Mouse (Mus musculus) left cerebral cortex, adult 2 months (tissue): ENCODE measurements around the gene Frmd8. TPM values are rescaled to one million over a fixed set of nuclear protein-coding genes. Genes with fewer than 3 reads are reported as not detected.
A peak's percentile ranks its signal among the peaks of the same experiment; 100 is the strongest.

Experiments
- DNase-seq, 2 experiments: peaks; one replicate each; pipeline ENCODE4 v3.0.0; 2021 to 2022; ENCODE audit warnings: low spot score in 2 of 2, mixed read lengths in 1 of 2; ENCODE audit errors: extremely low spot score in 1 of 2
- H3K27ac ChIP-seq: fragments of 200-600 bp; 2 replicates; pipeline ENCODE4 v1.8.1; 2022
- H3K4me3 ChIP-seq: fragments of 200-600 bp; 2 replicates; pipeline ENCODE4 v1.8.1; 2022
- CTCF ChIP-seq: fragments of 200-600 bp; IDR thresholded peaks from 2 replicates; pipeline ENCODE4 v1.8.1; 2022; ENCODE audit warnings: antibody characterized with exemption, mild to moderate bottlenecking, moderate library complexity
- intact Hi-C: fragments of 180-260 bp; cut with DNase I; formaldehyde crosslinking; loops from one replicate; pipeline ENCODE4 v1.15.1; 2025
- total RNA-seq, 2 experiments: library from RNA; stranded (reverse); gene quantifications; 2 replicates each; pipeline ENCODE4 v1.2.3; 2021

Gene Frmd8
- total RNA-seq, 2 experiments from 2014 or later = 10.1 to 13.4 TPM

DNA sequence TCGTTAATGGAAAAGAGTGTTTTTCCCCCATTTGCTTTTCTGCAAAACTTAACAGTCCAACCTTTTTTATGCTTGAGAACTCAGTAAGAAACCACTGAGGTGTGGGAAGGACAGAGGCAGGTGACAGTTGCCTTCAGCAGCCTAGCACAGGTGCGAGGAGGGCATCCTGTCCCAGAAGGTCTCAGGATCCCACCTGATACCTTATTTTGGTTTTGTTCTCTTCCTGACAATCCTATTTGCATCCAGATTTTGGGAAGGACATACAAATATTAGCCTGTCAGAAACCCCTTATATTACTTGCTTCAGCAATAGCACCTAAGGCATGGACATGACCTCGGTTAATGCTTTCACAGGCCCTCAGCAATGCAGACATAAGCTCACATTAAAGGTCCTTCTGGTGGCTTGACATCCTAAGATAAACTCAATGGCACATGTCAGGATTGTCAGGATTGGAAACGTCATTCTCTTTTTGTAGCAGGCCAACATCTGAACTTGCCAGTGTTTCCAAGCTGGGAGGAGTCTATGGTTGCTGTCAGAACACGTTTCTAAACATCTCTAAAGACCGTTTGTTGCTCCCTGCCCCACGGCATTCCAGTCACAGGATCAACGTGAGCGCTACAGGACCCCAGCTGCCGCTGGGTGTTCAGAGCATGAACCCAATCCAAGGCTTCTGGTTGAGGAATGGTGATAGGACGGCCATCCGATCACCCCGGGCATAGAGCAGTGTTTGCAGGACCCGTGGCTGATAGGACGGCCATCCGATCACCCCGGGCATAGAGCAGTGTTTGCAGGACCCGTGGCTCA lies 34.8 kb downstream of the Frmd8 start:
- intact Hi-C loops = no loop called here
- no peak overlapping the region for H3K4me3 ChIP-seq
- TF ChIP-seq CTCF = no peak

GRCm38 (mm10) chr19:5839317-5840085 lies 35.6 kb downstream of the Frmd8 start:
- intact Hi-C loops = no loop called here
- H3K27ac ChIP-seq = peak overlapping the region; percentile 74; the same call in 1 of the 2 replicates
- H3K4me3 ChIP-seq = no peak overlapping the region
- no peak for TF ChIP-seq CTCF
- no peak for DNase-seq

More for the DNA sequence above, 34.8 kb downstream of the Frmd8 start:
- peak overlapping the region; percentile 74; the same call in 1 of the 2 replicates for H3K27ac ChIP-seq
- no peak for DNase-seq

DNA sequence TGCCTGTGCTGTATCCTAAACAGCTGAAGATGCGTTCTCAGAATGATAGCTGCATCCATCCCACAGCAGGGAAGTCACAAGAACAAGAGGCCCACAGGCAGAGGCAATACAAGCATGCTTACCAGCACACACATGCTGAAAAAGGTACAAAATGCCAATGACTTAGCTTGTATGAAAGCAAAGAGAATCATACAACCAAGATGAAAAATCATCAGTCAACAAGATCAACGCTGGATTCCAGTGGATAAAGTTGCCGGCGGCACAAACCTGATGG lies 36.2 kb downstream of the Frmd8 start:
- Histone ChIP-seq H3K4me3 (no peak overlapping the region), H3K27ac (no peak overlapping the region)
- intact Hi-C loops = no loop called here
- DNase-seq = no peak
- TF ChIP-seq CTCF = no peak

DNA sequence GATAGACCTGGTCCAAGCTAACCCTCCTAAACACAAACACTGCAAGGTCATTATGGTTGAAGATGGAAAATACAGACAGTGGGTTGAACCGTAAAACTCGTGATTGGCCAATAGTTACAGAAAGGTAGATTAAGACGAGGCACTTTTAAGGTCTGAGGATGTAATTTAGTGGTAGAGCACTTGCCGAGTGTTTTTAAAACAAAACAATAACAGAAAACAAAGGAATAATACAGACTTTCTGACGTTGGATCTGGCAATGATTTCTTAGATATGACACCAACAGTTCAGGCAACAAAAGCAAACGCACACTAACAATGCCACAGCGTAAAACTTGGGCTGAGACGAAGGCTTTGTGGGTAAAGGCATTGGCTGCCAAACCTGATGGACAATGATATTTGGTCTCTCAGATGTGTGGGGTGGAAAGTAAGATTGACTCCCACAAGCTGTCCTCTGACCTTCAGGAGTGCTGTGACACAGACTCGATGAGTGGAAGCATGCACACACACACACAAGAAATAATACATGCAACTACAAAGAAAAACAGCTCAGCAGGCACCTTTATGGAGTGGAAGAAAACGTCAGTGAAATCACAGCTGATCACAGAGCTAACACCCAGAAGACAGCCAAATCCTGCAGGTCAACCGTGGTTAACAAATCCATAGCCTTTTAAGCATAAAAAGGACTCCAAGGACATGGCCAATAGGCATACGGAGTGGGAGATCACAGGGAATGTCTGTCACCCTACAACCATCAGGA lies 36.8 kb downstream of the Frmd8 start:
- intact Hi-C loops = no loop called here
- TF ChIP-seq CTCF = no peak
- Histone ChIP-seq H3K4me3 (no peak overlapping the region), H3K27ac (no peak overlapping the region)
- DNase-seq = no peak

DNA sequence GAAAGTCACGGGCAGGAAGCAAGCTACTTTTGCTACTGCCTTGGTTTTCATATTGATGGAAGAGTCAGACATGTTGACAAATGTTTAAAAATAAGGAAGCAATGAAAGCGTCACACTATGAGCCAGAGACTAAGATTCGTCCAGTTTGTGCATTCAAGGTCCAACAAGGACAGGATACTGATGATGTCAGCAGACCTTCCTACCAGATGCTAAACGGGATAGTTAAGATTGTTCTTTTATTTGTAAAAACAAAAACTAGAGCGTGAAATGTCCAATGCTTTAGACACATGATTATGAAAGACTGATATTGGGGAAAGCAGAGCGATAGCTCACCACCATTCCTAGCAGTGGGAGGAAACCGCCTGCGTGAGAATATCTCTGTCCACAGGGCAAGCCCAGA lies 37.5 kb downstream of the Frmd8 start:
- TF ChIP-seq CTCF = no peak
- DNase-seq = no peak
- Histone ChIP-seq H3K4me3 (no peak overlapping the region), H3K27ac (no peak overlapping the region; the same call in 1 of the 2 replicates)
- intact Hi-C loops = no loop called here

DNA sequence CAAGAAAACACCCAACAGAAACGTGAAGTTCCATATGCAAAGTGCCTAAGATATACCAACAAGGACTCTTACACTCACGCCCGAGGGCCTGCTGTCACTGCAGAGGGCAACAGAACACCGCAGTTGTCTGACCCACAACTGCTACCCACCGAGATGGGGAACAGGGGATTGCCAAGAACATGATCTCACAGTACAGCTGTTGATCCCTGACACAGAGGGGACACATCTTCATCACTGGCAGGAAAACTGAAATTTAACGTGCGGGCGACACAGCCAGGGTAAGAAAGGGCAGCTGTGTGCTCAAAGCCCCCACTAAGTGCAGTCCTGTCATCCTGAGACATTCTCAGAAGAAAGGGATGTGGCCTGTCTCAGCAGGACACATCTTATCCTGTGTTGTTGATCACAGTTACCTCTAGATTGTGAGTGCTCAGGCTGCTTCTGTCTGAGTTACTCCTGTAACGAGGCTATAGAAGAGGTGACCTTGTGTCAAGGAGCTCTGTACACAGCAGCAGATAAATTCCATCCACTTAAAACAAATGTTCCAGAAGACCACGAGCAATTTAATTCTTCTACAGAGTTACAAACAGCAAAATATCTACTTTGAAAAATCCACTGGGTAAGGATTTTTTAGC lies 38.0 kb downstream of the Frmd8 start:
- intact Hi-C loops = no loop called here
- peak overlapping the region; percentile 15; the same call in 1 of the 2 replicates for H3K27ac ChIP-seq
- no peak for TF ChIP-seq CTCF
- H3K4me3 ChIP-seq = no peak overlapping the region
- no peak for DNase-seq

DNA sequence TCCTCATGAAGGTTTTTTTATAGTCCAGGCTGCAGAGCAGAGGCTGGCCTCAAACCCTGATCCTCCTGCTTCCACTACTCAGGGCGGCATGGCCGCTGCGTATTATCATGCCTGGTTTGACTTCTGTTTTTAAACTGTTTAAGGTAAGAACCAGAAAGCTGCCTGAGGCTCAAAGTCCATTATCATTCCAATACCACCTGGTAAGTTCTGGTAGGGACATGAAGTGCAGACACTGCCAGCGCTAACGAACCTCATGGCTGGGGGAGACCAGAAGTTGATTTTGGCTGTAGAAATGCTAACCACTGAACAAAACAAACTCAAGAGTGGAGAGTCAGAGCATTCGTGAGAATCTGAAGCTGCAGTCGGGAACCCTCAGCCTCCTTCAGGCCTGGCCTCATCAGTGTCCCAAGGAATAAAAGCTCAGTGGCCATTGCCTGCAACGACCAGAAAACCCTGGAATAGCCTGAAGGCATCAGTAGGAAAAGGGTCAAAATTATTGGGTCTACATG lies 39.1 kb downstream of the Frmd8 start:
- no peak for DNase-seq
- intact Hi-C loops = no loop called here
- TF ChIP-seq CTCF = no peak
- H3K27ac ChIP-seq = no peak overlapping the region
- H3K4me3 ChIP-seq = no peak overlapping the region

DNA sequence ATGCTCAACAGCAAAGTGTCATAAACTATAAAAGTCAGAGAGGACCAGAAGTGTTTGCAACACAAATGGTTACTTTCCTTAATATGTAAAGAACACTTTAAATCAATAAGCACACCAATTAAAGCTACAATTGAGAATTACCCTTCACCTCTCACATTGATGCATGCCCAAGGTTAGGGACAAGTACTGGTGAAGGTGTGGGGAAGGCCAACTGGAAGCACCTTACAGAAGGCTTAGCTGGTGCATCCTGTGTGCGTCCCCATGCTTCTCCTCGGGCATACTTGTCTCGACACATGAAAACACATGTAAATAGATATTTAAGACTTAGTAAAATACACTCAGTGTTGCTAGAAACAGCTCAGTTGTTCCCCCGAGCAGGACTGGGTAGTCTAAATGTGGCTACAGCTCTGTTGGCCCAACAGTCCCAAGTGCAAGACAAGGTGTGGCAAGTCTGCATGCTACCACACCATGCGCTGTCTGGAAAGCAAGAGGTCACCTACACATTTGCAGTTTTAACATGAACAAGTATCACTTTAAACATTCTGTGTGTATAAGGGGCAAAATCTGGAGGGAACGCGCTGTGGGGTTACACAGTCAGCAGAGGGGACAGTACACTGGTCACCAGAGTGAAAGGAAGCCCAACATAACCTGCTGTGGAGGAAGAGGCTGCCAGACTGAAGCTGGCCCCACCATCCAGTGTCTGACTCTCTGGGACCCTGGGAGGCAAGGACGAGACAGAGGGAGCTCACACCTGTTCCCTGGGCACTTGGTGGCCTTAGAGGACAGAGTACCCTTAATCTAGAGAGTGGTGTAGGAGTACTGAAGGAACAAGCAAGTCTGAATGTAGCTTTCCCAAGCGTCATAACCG lies 39.8 kb downstream of the Frmd8 start:
- intact Hi-C loops = no loop called here
- H3K4me3 ChIP-seq = no peak overlapping the region
- no peak for TF ChIP-seq CTCF

DNA sequence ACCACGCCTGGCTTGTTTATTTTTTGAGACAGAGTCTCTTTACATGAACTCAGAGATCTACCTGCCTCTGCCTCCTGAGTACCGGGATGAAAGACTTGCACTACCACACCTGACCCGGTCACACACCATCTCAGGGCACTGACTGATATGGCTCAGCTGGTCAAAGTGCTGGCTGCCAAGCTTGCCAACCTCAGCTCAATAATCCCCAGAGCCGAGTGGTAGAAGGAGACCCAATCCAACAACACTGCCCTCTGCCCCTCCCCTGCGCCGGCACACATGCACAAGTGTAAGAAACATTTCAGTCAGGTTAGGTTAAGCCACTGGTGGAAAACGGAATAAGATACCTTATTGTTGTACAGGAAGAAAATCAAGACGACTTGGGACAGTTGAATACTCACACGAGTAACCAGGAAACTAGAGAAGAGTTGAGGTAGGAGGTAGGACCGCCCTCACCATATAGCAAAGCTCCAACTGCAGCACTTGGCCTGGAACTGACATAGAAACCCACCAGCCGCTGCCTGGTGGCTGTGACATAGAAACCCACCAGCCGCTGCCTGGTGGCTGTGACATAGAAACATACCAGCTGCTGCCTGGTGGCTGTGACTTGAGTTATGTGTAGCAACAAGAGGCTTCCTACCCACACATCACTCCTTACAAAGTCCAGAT lies 40.7 kb downstream of the Frmd8 start:
- Histone ChIP-seq H3K27ac (no peak overlapping the region), H3K4me3 (no peak overlapping the region)
- DNase-seq = no peak
- intact Hi-C loops = no loop called here
- TF ChIP-seq CTCF = no peak

More for the DNA sequence above, 39.8 kb downstream of the Frmd8 start:
- no peak overlapping the region for H3K27ac ChIP-seq
- DNase-seq = no peak

GRCm38 (mm10) chr19:5833287-5834100 lies 41.6 kb downstream of the Frmd8 start:
- Histone ChIP-seq H3K27ac (no peak overlapping the region), H3K4me3 (no peak overlapping the region)
- DNase-seq = no peak
- no peak for TF ChIP-seq CTCF
- intact Hi-C loops = no loop called here
